In genomic region chr12:52186963-52187590, GRCm38 (mm10) we compare ENCODE assay signal across 12 mouse cellular contexts.
DNase-seq lines count a peak whose midpoint lies in the region; ATAC-seq lines count a peak whose summit lies in the region.
"Had no signal": no experiment of that assay in that cellular context is flagged by ENCODE, and none has a peak within 500 bp of the region (broad histone marks: within the 10 kb centered on the region; RNA-seq: fewer than 3 reads in every experiment).

No protein-coding gene starts in this region.

- WGBS in kidney, embryonic 15.5 days = 69% methylated on average over 5 of the region's 5 CpGs

- ATAC-seq in kidney, embryonic 15.5 days (replicated peaks; ENCODE audit: low FRiP score) = no peak

- no peaks in the 10 kb centered on the region for H3K36me3 ChIP-seq in kidney, embryonic 15.5 days

- H3K4me1 ChIP-seq in kidney, embryonic 15.5 days = no peaks in the 10 kb centered on the region

- no peaks in the 10 kb centered on the region for H3K9me3 ChIP-seq in kidney, embryonic 15.5 days (replicated peaks)

- no peak overlapping the region for H3K27ac ChIP-seq in kidney, embryonic 15.5 days
- H3K27ac ChIP-seq: macrophage had no signal

- H3K4me2 ChIP-seq in kidney, embryonic 15.5 days = no peak overlapping the region

- peak; percentile 31 to 47 for DNase-seq in frontal cortex, postnatal 36 days (ENCODE audit: low spot score in 2 of 2)
- DNase-seq in frontal cortex, postnatal 10 days (ENCODE audit: low spot score in 2 of 2) = no peak
- DNase-seq in right cerebral cortex, adult 18-20 months = peak; percentile 26
- DNase-seq in right cerebral cortex, postnatal 25 days = no peak
- DNase-seq in layer of hippocampus, adult 9-10 months (ENCODE audit: low spot score) = peak; percentile 67
- peak; percentile 63 for DNase-seq in telencephalon, adult 2 months (ENCODE audit: low read depth, low spot score)
- DNase-seq in cerebellum, postnatal 4 days (ENCODE audit: low spot score in 2 of 2) = no peak
- DNase-seq: cerebellum, adult 2 months; kidney, postnatal 25 days; thymus, postnatal 36 days had no signal

- H3K27me3 ChIP-seq in kidney, embryonic 15.5 days = no peaks in the 10 kb centered on the region

- H3K4me3 ChIP-seq in kidney, embryonic 15.5 days (replicated peaks) = no peak overlapping the region

- no peak overlapping the region for H3K9ac ChIP-seq in kidney, embryonic 15.5 days

Comparison
In these comparisons a context has a peak if more than half of its experiments do, and no peak if none do; other contexts are left out.
1. DNase-seq: peak in frontal cortex, postnatal 36 days (2 of 2), right cerebral cortex, adult 18-20 months (single experiment), layer of hippocampus, adult 9-10 months (single experiment) and telencephalon, adult 2 months (single experiment); none in frontal cortex, postnatal 10 days (0 of 2), right cerebral cortex, postnatal 25 days (single experiment) and cerebellum, postnatal 4 days (0 of 2).